Mouse (Mus musculus) E14TG2a.4 (cell line): ENCODE data around the gene Arid1a.

Experiments
- H3K27me3 ChIP-seq: 2 replicates; pipeline ENCODE4 v1.6.1; 2014; ENCODE audit warnings: low read length, control low read depth; ENCODE audit not compliant: insufficient read depth
- H3K36me3 ChIP-seq: 2 replicates; pipeline ENCODE4 v1.6.1; 2014; ENCODE audit warnings: low read length, control low read depth; ENCODE audit not compliant: insufficient read depth
- H3K4me1 ChIP-seq: replicated peaks from 2 replicates; pipeline ENCODE4 v1.6.1; 2014; ENCODE audit warnings: low read depth, low read length, control low read depth
- H3K4me3 ChIP-seq: replicated peaks from 2 replicates; pipeline ENCODE4 v1.5.1; 2014; ENCODE audit warnings: mild to moderate bottlenecking, low read length
- H3K9me3 ChIP-seq: 2 replicates; pipeline ENCODE4 v1.6.1; 2014; ENCODE audit warnings: low read length, control low read depth
- CTCF ChIP-seq: conservative IDR thresholded peaks from 2 replicates; pipeline ENCODE4 v1.5.1; 2014; ENCODE audit warnings: low read length
- NANOG ChIP-seq: IDR thresholded peaks from 2 replicates; pipeline ENCODE4 v1.6.1; 2014; ENCODE audit warnings: borderline replicate concordance, low read length, mixed read lengths
- POU5F1 ChIP-seq: IDR thresholded peaks from 2 replicates; pipeline ENCODE4 v1.6.1; 2014; ENCODE audit warnings: low read length, borderline replicate concordance

Arid1a gene

GRCm38 (mm10) chr4:133690252-133690651 is 66.3 kb downstream of the Arid1a start:
- H3K36me3 ChIP-seq = peaks cover 100% of the 10 kb centered on the region
- H3K4me1 ChIP-seq = peaks cover 94% of the 10 kb centered on the region
- TF ChIP-seq CTCF (no peak), NANOG (no peak), POU5F1 (no peak)
- H3K27me3 ChIP-seq = no peaks in the 10 kb centered on the region
- H3K9me3 ChIP-seq = no peaks in the 10 kb centered on the region
- no peak overlapping the region for H3K4me3 ChIP-seq

GRCm38 (mm10) chr4:133688417-133689067 is 68.0 kb downstream of the Arid1a start:
- Histone ChIP-seq H3K36me3 (peaks cover 100% of the 10 kb centered on the region), H3K4me1 (peaks cover 94% of the 10 kb centered on the region), H3K9me3 (no peaks in the 10 kb centered on the region), H3K27me3 (no peaks in the 10 kb centered on the region), H3K4me3 (no peak overlapping the region)
- no peak for TF ChIP-seq POU5F1
- TF ChIP-seq NANOG = no peak
- no peak for TF ChIP-seq CTCF

DNA sequence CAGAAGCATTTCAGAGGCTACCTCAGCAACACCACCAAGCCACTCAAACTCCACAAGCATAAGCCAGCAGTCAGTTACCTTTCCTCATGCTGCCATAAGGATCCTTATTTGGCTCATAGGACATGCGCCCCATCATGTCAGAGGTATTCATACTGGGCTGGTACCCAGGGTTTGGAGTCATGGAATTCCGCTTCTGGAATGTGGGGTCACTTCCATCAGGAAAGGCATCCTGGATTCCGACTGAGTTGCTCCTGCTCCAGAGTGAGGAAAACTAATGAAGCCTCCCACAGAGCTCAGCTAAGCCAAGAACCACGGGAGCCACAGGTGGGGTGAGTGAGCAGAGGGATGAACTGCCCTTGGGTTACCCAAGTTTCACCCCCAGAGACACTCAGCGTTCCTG is 69.4 kb downstream of the Arid1a start:
- no peak for TF ChIP-seq NANOG
- TF ChIP-seq CTCF = no peak
- no peak for TF ChIP-seq POU5F1

GRCm38 (mm10) chr4:133686512-133686911 is 70.1 kb downstream of the Arid1a start:
- no peaks in the 10 kb centered on the region for H3K9me3 ChIP-seq
- no peaks in the 10 kb centered on the region for H3K27me3 ChIP-seq
- peaks cover 90% of the 10 kb centered on the region for H3K4me1 ChIP-seq
- peaks cover 99% of the 10 kb centered on the region for H3K36me3 ChIP-seq
- no peak overlapping the region for H3K4me3 ChIP-seq
- TF ChIP-seq NANOG (no peak), POU5F1 (no peak)

More for the DNA sequence above, 69.4 kb downstream of the Arid1a start:
- no peak overlapping the region for H3K4me3 ChIP-seq
- peaks cover 90% of the 10 kb centered on the region for H3K4me1 ChIP-seq
- peaks cover 99% of the 10 kb centered on the region for H3K36me3 ChIP-seq
- no peaks in the 10 kb centered on the region for H3K27me3 ChIP-seq
- H3K9me3 ChIP-seq = no peaks in the 10 kb centered on the region

DNA sequence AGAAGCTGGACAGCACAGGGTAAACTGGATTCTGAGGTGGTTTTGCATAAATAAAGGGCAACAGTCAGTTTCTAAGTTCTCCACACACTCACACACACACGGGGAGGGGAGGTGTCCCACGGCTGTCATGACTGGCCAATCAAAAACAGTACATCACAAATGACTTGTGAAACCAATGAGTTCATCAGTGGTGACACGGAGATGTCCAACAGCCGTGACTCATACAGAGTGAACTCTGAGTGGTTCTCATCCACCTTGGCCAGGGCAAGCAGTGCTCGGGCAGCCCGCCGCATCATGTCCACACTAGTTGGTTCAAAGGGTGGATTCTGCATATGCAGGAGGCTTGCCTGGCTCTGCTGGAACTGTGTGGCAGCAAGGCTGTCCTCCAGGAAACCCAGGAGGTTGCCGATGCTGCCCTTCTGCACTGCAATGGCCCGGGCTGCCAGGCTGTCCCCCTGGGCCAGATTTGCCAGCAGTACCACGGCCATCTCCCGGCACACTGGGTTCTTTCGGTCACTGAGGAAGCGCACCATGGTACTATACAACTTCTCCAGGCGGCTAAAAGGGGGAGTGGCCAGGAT is 76.3 kb downstream of the Arid1a start:
- H3K27me3 ChIP-seq = no peaks in the 10 kb centered on the region
- 0 out of 2 replicates have a peak overlapping the region, but pooled peaks have one; percentile 4 for H3K4me3 ChIP-seq
- no peaks in the 10 kb centered on the region for H3K9me3 ChIP-seq
- H3K36me3 ChIP-seq = peaks cover 81% of the 10 kb centered on the region
- H3K4me1 ChIP-seq = peaks cover 89% of the 10 kb centered on the region
- TF ChIP-seq POU5F1 = no peak
- no peak for TF ChIP-seq CTCF
- no peak for TF ChIP-seq NANOG

GRCm38 (mm10) chr4:133679629-133680028 is 76.9 kb downstream of the Arid1a start:
- no peak for TF ChIP-seq CTCF
- TF ChIP-seq NANOG = no peak
- no peak for TF ChIP-seq POU5F1
- Histone ChIP-seq H3K36me3 (peaks cover 74% of the 10 kb centered on the region), H3K27me3 (no peaks in the 10 kb centered on the region)

DNA sequence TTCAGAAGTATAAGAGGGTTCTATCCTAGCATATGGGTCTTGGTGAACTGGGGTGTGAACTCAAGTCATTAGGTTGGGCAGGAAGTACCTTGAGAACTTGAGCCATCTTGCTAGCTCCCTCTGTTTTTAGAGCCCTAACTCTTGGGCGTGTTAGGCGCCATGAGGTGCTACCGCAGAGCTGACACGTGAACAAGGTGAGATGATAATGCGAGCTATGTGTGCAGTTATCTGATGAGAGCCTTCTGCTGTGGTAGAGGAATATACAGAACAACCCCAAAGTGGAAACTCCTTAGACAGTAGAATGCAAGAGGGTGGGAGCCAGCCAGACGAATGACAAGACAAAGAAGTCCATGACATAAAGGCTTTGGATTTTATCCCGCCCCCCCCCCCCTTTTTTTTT is 79.3 kb downstream of the Arid1a start:
- no peak overlapping the region; the same call in 1 of the 2 replicates for H3K4me3 ChIP-seq
- TF ChIP-seq POU5F1 (no peak), NANOG (no peak), CTCF (no peak)
- H3K36me3 ChIP-seq = peaks cover 51% of the 10 kb centered on the region
- no peaks in the 10 kb centered on the region for H3K27me3 ChIP-seq
- peaks cover 86% of the 10 kb centered on the region for H3K4me1 ChIP-seq
- H3K9me3 ChIP-seq = no peaks in the 10 kb centered on the region

More at GRCm38 (mm10) chr4:133679629-133680028, 76.9 kb downstream of the Arid1a start:
- Histone ChIP-seq H3K4me3 (no peak overlapping the region), H3K9me3 (no peaks in the 10 kb centered on the region), H3K4me1 (peaks cover 89% of the 10 kb centered on the region)

- TF ChIP-seq CTCF (no peak), NANOG (no peak), POU5F1 (no peak)
- Histone ChIP-seq H3K4me1 (peaks cover 83% of the 10 kb centered on the region), H3K9me3 (no peaks in the 10 kb centered on the region), H3K36me3 (peaks cover 40% of the 10 kb centered on the region), H3K4me3 (peak overlapping the region; percentile 41; the same call in 1 of the 2 replicates), H3K27me3 (no peaks in the 10 kb centered on the region)
These were observed 80.4 kb downstream of the Arid1a start for GRCm38 (mm10) chr4:133676189-133676588.

DNA sequence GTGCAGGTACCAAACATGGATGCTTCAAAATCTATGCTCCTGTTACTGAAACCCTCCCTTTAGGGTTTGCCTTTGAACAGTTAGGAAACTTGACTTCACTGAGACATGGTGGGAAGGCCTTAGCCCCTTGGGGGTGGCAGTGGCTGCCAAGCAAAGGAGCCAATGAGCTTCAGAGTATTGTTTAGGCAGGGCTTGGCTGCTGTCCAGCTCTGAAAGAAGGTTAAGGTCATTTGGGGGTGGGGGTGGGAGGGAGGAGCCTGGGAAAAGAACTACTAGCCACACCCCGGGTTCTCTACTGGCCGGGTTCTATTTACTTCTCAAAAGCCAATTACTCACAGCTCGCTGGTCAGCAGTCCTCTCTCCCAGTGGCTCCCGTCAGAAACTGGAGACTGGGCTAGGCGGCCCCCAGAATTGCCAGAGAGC is 81.0 kb downstream of the Arid1a start:
- H3K36me3 ChIP-seq = peaks cover 36% of the 10 kb centered on the region
- H3K4me1 ChIP-seq = peaks cover 82% of the 10 kb centered on the region
- TF ChIP-seq NANOG (no peak), POU5F1 (no peak), CTCF (no peak)
- no peaks in the 10 kb centered on the region for H3K27me3 ChIP-seq
- no peaks in the 10 kb centered on the region for H3K9me3 ChIP-seq
- H3K4me3 ChIP-seq = peak overlapping the region; percentile 41
